Mouse (Mus musculus) thymus, postnatal 0 days (tissue): ENCODE results near the gene Dhx36. TPM values are rescaled to one million over a fixed set of nuclear protein-coding genes. Genes with fewer than 3 reads are reported as not detected.

Experiments used
- DNase-seq: peaks from one replicate; pipeline ENCODE4 v3.0.0-alpha.2; 2015; ENCODE audit warnings: low spot score
- polyA plus RNA-seq: library from polyadenylated mRNA; unstranded; fragments of >200 nt; fragmentation: Nextera tagmentation; extraction: Ambion mirVana; gene quantifications from 2 replicates; pipeline ENCODE4 v1.2.1, GENCODE M21; 2015

Gene Dhx36
- polyA plus RNA-seq, 1 experiment from 2014 or later: 30.6 TPM

DNA sequence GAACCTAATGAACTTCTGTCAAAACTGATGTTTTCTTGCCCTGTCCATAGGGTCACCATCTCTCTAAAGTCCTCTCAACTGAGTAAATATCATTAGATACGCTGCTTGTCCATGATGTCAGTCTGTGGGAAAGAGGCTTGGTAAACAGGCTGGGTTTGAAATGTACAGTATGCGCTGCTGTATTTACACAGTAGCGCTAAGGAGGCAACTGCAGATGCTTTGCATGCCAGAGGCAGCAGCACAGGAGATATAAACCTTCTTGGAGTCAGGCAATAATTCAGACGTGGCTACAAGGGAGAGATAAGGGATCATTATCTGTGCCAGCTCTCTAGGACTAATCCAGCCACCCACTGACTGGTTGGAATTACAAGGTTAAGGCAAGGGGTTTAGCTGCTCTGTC, 73.1 kb downstream of the Dhx36 start:
- no peak for DNase-seq

DNA sequence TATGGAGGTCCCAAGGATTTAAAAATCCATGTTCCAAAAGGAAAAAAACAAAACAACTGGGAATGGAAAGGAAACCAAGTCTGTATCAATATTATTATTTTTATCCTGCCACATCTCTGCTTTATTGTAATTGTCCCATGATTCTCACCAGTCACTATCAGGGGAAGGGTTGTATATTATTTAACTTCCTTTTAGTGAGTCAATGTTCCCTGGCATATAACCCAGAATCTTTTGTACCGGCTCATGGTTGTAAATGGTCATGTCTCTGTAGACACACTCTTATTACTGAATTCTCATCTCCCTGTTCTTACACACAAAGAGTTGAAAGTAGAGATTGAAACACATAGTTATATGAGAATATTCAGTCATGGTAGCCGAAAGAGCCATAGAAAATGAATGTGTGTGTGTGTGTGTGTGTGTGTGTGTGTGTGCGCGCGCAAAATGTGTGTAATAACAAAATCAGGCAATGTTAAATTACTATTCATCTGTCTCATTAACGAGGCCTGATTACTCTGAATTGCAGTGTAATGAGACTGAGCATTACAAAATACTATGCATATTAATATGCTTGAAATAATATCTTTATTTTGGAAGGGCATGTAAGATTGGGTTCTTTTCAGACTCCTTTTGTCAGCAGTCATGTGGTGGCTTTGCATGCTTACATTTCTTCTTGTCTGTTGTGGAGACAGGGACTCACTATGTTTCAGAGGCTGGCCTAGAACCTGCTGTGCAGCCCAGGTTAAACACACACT, 88.2 kb downstream of the Dhx36 start:
- no peak for DNase-seq

Other genes starting within 250 kb of the Dhx36 start
- 1.5 and 1.8 TPM in 2 replicates for gene Arhgef26, start 168.7 kb downstream of the Dhx36 start, polyA plus RNA-seq
- gene Gpr149, start 98.1 kb upstream of the Dhx36 start, polyA plus RNA-seq: not detected in 2 replicates